ENCODE assay signal across 26 mouse cellular contexts in the genomic region with DNA sequence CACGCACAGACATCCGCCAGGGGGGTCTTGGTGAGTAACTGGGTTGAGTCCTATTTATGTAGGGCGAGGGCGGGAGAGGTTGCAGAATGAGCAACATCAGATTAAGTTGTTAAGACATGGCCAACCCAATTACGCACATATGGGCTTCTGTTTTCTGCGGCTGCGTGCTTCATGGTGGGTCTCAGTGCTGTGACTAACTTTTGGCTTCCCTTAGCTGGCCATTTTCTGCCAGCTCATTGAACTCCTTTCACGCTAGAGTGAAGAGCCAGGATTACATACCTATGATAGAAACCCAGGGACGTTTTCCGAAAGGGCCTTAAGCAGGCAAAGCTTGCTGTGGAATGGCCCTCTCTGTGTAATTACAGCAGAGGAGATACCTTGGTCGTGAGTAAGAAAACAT. TPM values are rescaled to one million over a fixed set of nuclear protein-coding genes. Genes with fewer than 3 reads are reported as not detected.
DNase-seq lines count a peak whose midpoint lies in the region; ATAC-seq and TF ChIP-seq lines count a peak whose summit lies in the region.
"Had no signal": no experiment of that assay in that cellular context is flagged by ENCODE, and none has a peak within 500 bp of the region (broad histone marks: within the 10 kb centered on the region; RNA-seq: fewer than 3 reads in every experiment).

No protein-coding gene starts in this region.

- H3K27me3 ChIP-seq in Patski: no peaks in the 10 kb centered on the region
- H3K27me3 ChIP-seq: CH12.LX; embryonic facial prominence, embryonic 12.5 days; heart, embryonic 12.5 days; heart, embryonic 15.5 days had no signal

- POLR2A ChIA-PET in Patski (lab: Charles Lee): interaction anchor here (0.5 kb wide), 1 partner anchor 511 kb away, joined by 3 read pairs; no protein-coding TSS in a partner anchor

- peak; percentile 85 for ATAC-seq in Patski
- no peak for ATAC-seq in megakaryocyte-erythroid progenitor cell, adult 5-6 weeks (replicated peaks; ENCODE audit: low FRiP score, low TSS enrichment, poor library complexity, severe bottlenecking)
- ATAC-seq: activated CD4-positive, CD25-positive, alpha-beta regulatory T cell, adult 4 months; forebrain, embryonic 15.5 days had no signal

- CTCF ChIA-PET in Patski (lab: Charles Lee): interaction anchor here (1.0 to 1.3 kb wide), 5 partner anchors 8 to 391 kb away, joined by 3 to 4 read pairs (median 4); no protein-coding TSS in a partner anchor

- in situ Hi-C loops in Patski (cut with MboI; ENCODE audit: low pct_unique_long_range_greater_than_20kb): loop anchor here (5.0 kb wide), 1 partner anchor 80 kb away; no protein-coding TSS in a partner anchor

- peak; percentile 72 to 73 for DNase-seq in cerebellum, postnatal 14 days
- no peak for DNase-seq in cerebellum, postnatal 25 days
- DNase-seq in left cerebral cortex, postnatal 4 days: peak; percentile 53
- DNase-seq in left cerebral cortex, adult 8-10 months (ENCODE audit: low spot score in 2 of 2): no peak
- DNase-seq in Patski (ENCODE audit: low read depth, low spot score): peak; percentile 97
- DNase-seq in thymus, postnatal 4 days: no peak
- DNase-seq: adrenal gland, adult 8-10 months; adrenal gland, postnatal 25 days; B cell, adult 2 months; cerebellum, adult 11-12 months; cerebellum, adult 9-10 months; gastrocnemius, postnatal 25 days; heart, adult 18-20 months; heart, postnatal 10 days; heart, postnatal 36 days had no signal

- peak; percentile 52 for TF ChIP-seq CTCF in Patski (IDR thresholded peaks at IDR 0.05)

- intact Hi-C loops in left cerebral cortex, postnatal 4 days (cut with DNase I): no loop called here

RNA-seq across cellular contexts. Expression of gene Capn8, which starts 7.2 kb away (rescaled TPM):
- total RNA-seq in left cerebral cortex, postnatal 4 days (2021): not detected
- under 1 TPM in 1 of 4 experiments, not detected in 3; 0.18 TPM for total RNA-seq in left cerebral cortex, adult 8-10 months (2022)
- polyA plus RNA-seq in Patski (2021): 0.06 TPM
- not detected in 2 replicates for total RNA-seq in megakaryocyte-erythroid progenitor cell, adult 5-6 weeks (2014; fragmentation: Nextera tagmentation)
- not detected in 2 replicates for total RNA-seq in megakaryocyte-erythroid progenitor cell, adult 5-6 weeks (2017)
- total RNA-seq: CH12.LX; G1E; gastrocnemius, adult 8-10 months; gastrocnemius, postnatal 25 days; heart, adult 18-20 months; heart, postnatal 10 days; heart, postnatal 36 days had no signal
- polyA plus RNA-seq: erythroblast, embryonic 14.5 days; G1E; heart, embryonic 12.5 days; heart, embryonic 15.5 days; hindbrain, embryonic 14.5 days had no signal

RNA-seq across cellular contexts. Expression of gene Capn2, which starts 54.6 kb away (rescaled TPM):
- total RNA-seq in left cerebral cortex, postnatal 4 days (2021): 10 to 100 TPM; 77.0 to 82.5 TPM
- total RNA-seq in left cerebral cortex, adult 8-10 months (2022): 10 to 100 TPM; 66.6 to 73.1 (median 71.6) TPM
- polyA plus RNA-seq in Patski (2021): 281 TPM
- total RNA-seq in megakaryocyte-erythroid progenitor cell, adult 5-6 weeks (2014; fragmentation: Nextera tagmentation): 2.4 and 6.1 TPM in 2 replicates
- total RNA-seq in megakaryocyte-erythroid progenitor cell, adult 5-6 weeks (2017): 7.2 and 16.2 TPM in 2 replicates
- polyA plus RNA-seq: G1E had no signal

Comparison
In these comparisons a context has a peak if more than half of its experiments do, and no peak if none do; other contexts are left out.
1. DNase-seq: peak in cerebellum, postnatal 14 days (2 of 2), left cerebral cortex, postnatal 4 days (single experiment) and Patski (single experiment); none in cerebellum, postnatal 25 days (0 of 2), left cerebral cortex, adult 8-10 months (0 of 2) and thymus, postnatal 4 days (single experiment).